Mouse (Mus musculus): Measurements from ENCODE around the gene Patj. TPM values are rescaled to one million over a fixed set of nuclear protein-coding genes. Genes with fewer than 3 reads are reported as not detected.
A peak's percentile ranks its signal among the peaks of the same experiment; 100 is the strongest.

The Patj gene
- polyA plus RNA-seq (2014; fragmentation: Nextera tagmentation; extraction: Ambion mirVana) = 11.3 and 33.2 TPM in 2 replicates

DNA sequence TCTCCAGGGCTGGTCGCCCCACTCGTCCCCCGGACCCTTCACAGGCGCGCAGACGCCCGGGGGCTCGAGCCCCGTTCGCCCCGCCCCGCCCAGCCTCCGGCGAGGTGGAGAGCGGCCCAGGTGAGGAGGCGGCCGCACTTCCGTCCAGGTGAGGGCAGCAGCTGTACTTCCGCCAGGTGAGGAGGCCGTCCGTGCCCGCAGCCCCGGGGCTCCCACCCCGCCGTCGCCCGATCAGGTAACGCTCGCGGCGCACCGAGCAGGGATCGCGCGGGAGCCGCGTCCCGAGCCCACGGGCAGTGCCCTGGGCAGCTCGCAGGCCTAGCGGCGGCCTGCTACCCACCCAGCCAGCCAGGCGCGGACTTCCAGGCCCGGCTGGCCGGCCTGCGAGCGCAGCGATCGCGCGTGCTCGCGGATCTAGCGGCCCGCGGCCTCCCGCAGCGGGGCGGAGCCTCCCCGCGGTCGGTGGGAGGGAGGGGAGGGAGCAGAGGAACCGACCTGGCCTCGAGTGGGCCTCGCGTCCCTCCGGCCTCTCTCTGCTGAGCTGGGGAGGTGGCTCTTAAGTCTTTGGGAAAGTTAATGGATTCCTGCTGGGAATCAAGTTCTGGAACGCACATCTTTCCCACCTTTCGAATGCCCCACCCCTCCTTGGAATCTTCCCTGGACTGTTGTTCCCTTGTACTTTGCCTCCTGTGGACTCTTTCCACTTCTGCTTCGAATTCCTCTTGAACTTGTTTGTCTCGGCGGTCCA is at the start of gene Patj:
Patj (plus strand) TSS at position 96 of the 748 bp plus-strand sequence.
- Histone ChIP-seq H3K9ac (ENCODE audit: low read depth, low read length) (peak within 1 kb of the TSS; percentile 98), H3K4me3 (ENCODE audit: low read length) (peak within 1 kb of the TSS; percentile 85), H3K4me1 (ENCODE audit: control insufficient read depth, insufficient read depth, low read length) (peaks cover 3% of the 10 kb centered on the region), H3K36me3 (ENCODE audit: control insufficient read depth, insufficient read depth, low read length) (no peaks in the 10 kb centered on the region), H3K27me3 (ENCODE audit: control insufficient read depth, insufficient read depth, low read length) (no peaks in the 10 kb centered on the region), H3K4me2 (replicated peaks; ENCODE audit: low read depth, low read length) (peak within 1 kb of the TSS; percentile 85), H3K9me3 (ENCODE audit: control insufficient read depth, low read length) (no peaks in the 10 kb centered on the region), H3K27ac (ENCODE audit: low read depth, low read length) (peak within 1 kb of the TSS; percentile 86)
- ATAC-seq (ENCODE audit: low FRiP score, low TSS enrichment) = peak; percentile 89
- under 1% methylated on average over 63 of the region's 73 CpGs for WGBS

DNA sequence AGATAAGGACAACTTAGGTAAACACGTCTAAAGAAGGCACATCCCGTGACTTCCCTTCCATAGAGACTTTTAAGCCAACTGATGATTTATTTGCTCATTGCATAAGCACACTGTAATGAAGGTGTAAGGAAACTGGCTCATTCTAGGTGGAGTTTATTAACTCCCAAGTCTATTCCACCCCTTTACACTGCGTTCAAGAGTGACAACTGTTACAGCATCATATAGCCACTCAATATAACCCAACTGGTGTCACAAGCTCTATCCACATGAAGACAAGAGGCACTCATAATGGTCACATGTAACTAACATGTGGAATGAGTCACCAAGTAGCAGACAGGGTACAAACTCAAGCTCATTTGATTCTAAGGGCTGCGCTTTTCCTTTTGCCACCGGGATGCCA is 47.0 kb upstream of the Patj start:
- H3K36me3 ChIP-seq (ENCODE audit: control insufficient read depth, insufficient read depth, low read length) = no peaks in the 10 kb centered on the region

GRCm38 (mm10) chr4:98358034-98358809 is 37.4 kb upstream of the Patj start:
- 86% methylated on average over 9 of the region's 9 CpGs for WGBS
- no peak for ATAC-seq (ENCODE audit: low FRiP score, low TSS enrichment)
- no peaks in the 10 kb centered on the region for H3K4me1 ChIP-seq (ENCODE audit: control insufficient read depth, insufficient read depth, low read length)
- H3K4me2 ChIP-seq (replicated peaks; ENCODE audit: low read depth, low read length) = no peak overlapping the region
- no peaks in the 10 kb centered on the region for H3K27me3 ChIP-seq (ENCODE audit: control insufficient read depth, insufficient read depth, low read length)
- no peak overlapping the region for H3K27ac ChIP-seq (ENCODE audit: low read depth, low read length)
- no peak overlapping the region for H3K4me3 ChIP-seq (ENCODE audit: low read length)
- H3K36me3 ChIP-seq (ENCODE audit: control insufficient read depth, insufficient read depth, low read length) = peaks cover 39% of the 10 kb centered on the region; the same call in 1 of the 2 replicates
- H3K9me3 ChIP-seq (ENCODE audit: control insufficient read depth, low read length) = no peaks in the 10 kb centered on the region
- no peak overlapping the region for H3K9ac ChIP-seq (ENCODE audit: low read depth, low read length)

More for the DNA sequence above, 47.0 kb upstream of the Patj start:
- Histone ChIP-seq H3K4me1 (ENCODE audit: control insufficient read depth, insufficient read depth, low read length) (no peaks in the 10 kb centered on the region), H3K27ac (ENCODE audit: low read depth, low read length) (no peak overlapping the region), H3K9me3 (ENCODE audit: control insufficient read depth, low read length) (no peaks in the 10 kb centered on the region), H3K9ac (ENCODE audit: low read depth, low read length) (no peak overlapping the region), H3K27me3 (ENCODE audit: control insufficient read depth, insufficient read depth, low read length) (no peaks in the 10 kb centered on the region), H3K4me2 (replicated peaks; ENCODE audit: low read depth, low read length) (no peak overlapping the region), H3K4me3 (ENCODE audit: low read length) (no peak overlapping the region)
- ATAC-seq (ENCODE audit: low FRiP score, low TSS enrichment) = no peak
- WGBS = 74% methylated on average over 5 of the region's 5 CpGs

- H3K27ac ChIP-seq (ENCODE audit: low read depth, low read length) = no peak overlapping the region
- no peak overlapping the region for H3K9ac ChIP-seq (ENCODE audit: low read depth, low read length)
- H3K36me3 ChIP-seq (ENCODE audit: control insufficient read depth, insufficient read depth, low read length) = peaks cover 8% of the 10 kb centered on the region; the same call in 1 of the 2 replicates
- H3K4me3 ChIP-seq (ENCODE audit: low read length) = no peak overlapping the region
- H3K9me3 ChIP-seq (ENCODE audit: control insufficient read depth, low read length) = no peaks in the 10 kb centered on the region
- no peak overlapping the region for H3K4me2 ChIP-seq (replicated peaks; ENCODE audit: low read depth, low read length)
- H3K27me3 ChIP-seq (ENCODE audit: control insufficient read depth, insufficient read depth, low read length) = no peaks in the 10 kb centered on the region
- H3K4me1 ChIP-seq (ENCODE audit: control insufficient read depth, insufficient read depth, low read length) = no peaks in the 10 kb centered on the region
- no peak for ATAC-seq (ENCODE audit: low FRiP score, low TSS enrichment)
- 63% methylated on average over 4 of the region's 4 CpGs for WGBS
Observed at GRCm38 (mm10) chr4:98375401-98375800, 20.2 kb upstream of the Patj start.

DNA sequence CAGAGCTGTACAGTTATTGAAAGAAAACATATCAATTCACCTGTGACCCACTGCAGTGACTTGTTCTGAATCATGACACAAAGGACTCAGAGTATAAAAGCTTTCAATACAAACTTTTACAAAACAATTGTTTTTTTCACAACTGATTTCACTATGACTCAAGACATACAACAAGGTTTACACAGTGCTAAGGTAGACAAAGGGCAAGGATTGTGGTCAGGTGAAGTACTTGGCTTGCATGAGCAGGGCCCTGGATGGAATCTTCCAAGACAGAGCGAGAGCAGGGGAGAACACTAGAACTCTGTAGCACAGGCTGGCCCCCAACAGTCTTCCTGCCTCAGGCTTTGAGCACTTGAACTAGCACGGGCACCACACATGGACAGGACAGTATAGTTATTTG is 18.6 kb upstream of the Patj start:
- WGBS = 92% methylated on average over 2 of the region's 2 CpGs
- no peaks in the 10 kb centered on the region for H3K27me3 ChIP-seq (ENCODE audit: control insufficient read depth, insufficient read depth, low read length)
- ATAC-seq (ENCODE audit: low FRiP score, low TSS enrichment) = no peak

DNA sequence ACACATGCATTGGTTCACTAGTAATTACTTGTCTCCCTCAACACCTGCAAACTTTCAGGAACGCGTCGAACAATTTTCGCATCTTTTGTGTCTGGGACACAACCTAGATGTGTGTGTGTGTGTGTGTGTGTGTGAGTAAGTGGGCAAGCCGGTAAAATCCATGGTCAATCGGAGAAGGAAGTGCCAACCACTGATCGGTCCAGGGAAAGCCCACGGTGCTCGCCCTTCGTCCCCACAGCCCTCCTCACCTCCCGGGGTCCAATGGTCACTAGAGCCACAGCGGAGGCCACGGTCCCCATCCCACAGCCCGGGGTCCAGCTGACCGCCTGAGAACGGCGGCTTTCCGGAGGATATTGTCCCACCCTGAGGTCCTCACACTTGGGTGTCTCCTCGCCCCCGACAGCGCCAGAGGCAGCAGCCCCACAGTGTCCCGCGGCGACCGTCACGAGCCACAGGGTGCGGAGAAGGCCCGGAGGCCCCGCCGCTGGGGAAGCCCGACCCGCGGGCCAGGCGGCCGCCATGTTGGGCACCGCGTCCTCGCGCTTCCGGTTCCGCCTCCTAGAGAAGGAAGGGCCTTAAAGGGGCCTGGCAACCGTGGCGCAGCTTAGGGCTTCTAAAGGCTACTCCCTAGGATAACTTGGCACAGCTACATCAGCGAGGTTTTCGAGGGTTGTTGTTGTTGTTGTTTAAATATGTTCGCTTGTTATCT is 12.7 kb upstream of the Patj start, which contains the start of gene Tm2d1:
Tm2d1 (minus strand) TSS at position 591 of the 709 bp plus-strand sequence.
- Histone ChIP-seq H3K4me1 (ENCODE audit: control insufficient read depth, insufficient read depth, low read length) (peaks cover 13% of the 10 kb centered on the region), H3K27ac (ENCODE audit: low read depth, low read length) (peak within 1 kb of the TSS; percentile 59; the same call in 1 of the 2 replicates), H3K4me2 (replicated peaks; ENCODE audit: low read depth, low read length) (peak within 1 kb of the TSS; percentile 52), H3K36me3 (ENCODE audit: control insufficient read depth, insufficient read depth, low read length) (no peaks in the 10 kb centered on the region; the same call in 1 of the 2 replicates), H3K27me3 (ENCODE audit: control insufficient read depth, insufficient read depth, low read length) (no peaks in the 10 kb centered on the region), H3K9ac (ENCODE audit: low read depth, low read length) (peak within 1 kb of the TSS; percentile 91), H3K4me3 (ENCODE audit: low read length) (peak within 1 kb of the TSS; percentile 93), H3K9me3 (ENCODE audit: control insufficient read depth, low read length) (no peaks in the 10 kb centered on the region)
- ATAC-seq (ENCODE audit: low FRiP score, low TSS enrichment) = peak; percentile 95
- under 1% methylated on average over 41 of the region's 46 CpGs for WGBS

More for the DNA sequence above, 18.6 kb upstream of the Patj start:
- Histone ChIP-seq H3K27ac (ENCODE audit: low read depth, low read length) (no peak overlapping the region), H3K4me3 (ENCODE audit: low read length) (no peak overlapping the region), H3K36me3 (ENCODE audit: control insufficient read depth, insufficient read depth, low read length) (peaks cover 8% of the 10 kb centered on the region; the same call in 1 of the 2 replicates), H3K9ac (ENCODE audit: low read depth, low read length) (no peak overlapping the region), H3K9me3 (ENCODE audit: control insufficient read depth, low read length) (no peaks in the 10 kb centered on the region), H3K4me2 (replicated peaks; ENCODE audit: low read depth, low read length) (no peak overlapping the region), H3K4me1 (ENCODE audit: control insufficient read depth, insufficient read depth, low read length) (0 out of 2 replicates have a peak, but pooled peaks cover under 1% of the 10 kb centered on the region)

- 12% methylated on average over 5 of the region's 5 CpGs for WGBS
- Histone ChIP-seq H3K27ac (ENCODE audit: low read depth, low read length) (peak overlapping the region; percentile 62; the same call in 1 of the 2 replicates), H3K4me3 (ENCODE audit: low read length) (no peak overlapping the region), H3K9ac (ENCODE audit: low read depth, low read length) (no peak overlapping the region), H3K27me3 (ENCODE audit: control insufficient read depth, insufficient read depth, low read length) (no peaks in the 10 kb centered on the region), H3K9me3 (ENCODE audit: control insufficient read depth, low read length) (no peaks in the 10 kb centered on the region), H3K4me2 (replicated peaks; ENCODE audit: low read depth, low read length) (no peak overlapping the region), H3K36me3 (ENCODE audit: control insufficient read depth, insufficient read depth, low read length) (no peaks in the 10 kb centered on the region), H3K4me1 (ENCODE audit: control insufficient read depth, insufficient read depth, low read length) (peaks cover 13% of the 10 kb centered on the region)
- ATAC-seq (ENCODE audit: low FRiP score, low TSS enrichment) = peak; percentile 65
Observed at GRCm38 (mm10) chr4:98385036-98385435, 10.5 kb upstream of the Patj start.

DNA sequence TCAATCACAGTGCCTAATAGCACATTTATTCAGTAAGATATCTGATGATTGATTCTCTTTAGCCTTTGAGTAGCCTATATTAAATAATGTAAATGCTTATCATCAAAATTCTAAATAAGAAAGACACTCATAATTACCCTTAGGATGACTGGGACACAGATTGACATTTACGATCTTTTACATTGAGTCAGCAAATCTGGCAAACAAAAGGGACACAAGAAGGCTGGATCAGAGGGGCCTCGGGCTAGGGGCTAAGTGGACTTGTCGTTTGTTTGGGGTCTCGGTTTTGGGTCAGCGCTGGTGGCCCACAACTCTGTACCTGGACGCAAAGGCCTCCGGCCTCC is 267 bp upstream of the Patj start:
- no peaks in the 10 kb centered on the region for H3K9me3 ChIP-seq (ENCODE audit: control insufficient read depth, low read length)
- H3K4me1 ChIP-seq (ENCODE audit: control insufficient read depth, insufficient read depth, low read length) = no peaks in the 10 kb centered on the region
- peak overlapping the region; percentile 86 for H3K27ac ChIP-seq (ENCODE audit: low read depth, low read length)
- peak overlapping the region; percentile 98 for H3K9ac ChIP-seq (ENCODE audit: low read depth, low read length)
- 3% methylated on average over 7 of the region's 7 CpGs for WGBS
- peak overlapping the region; percentile 85 for H3K4me3 ChIP-seq (ENCODE audit: low read length)
- no peaks in the 10 kb centered on the region for H3K36me3 ChIP-seq (ENCODE audit: control insufficient read depth, insufficient read depth, low read length)
- peak overlapping the region; percentile 85 for H3K4me2 ChIP-seq (replicated peaks; ENCODE audit: low read depth, low read length)
- ATAC-seq (ENCODE audit: low FRiP score, low TSS enrichment) = no peak; the same call in none of the 2 replicates
- no peaks in the 10 kb centered on the region for H3K27me3 ChIP-seq (ENCODE audit: control insufficient read depth, insufficient read depth, low read length)

All from kidney, embryonic 14.5 days (tissue).